Mouse (Mus musculus): ENCODE data around the gene Asgr1. TPM values are rescaled to one million over a fixed set of nuclear protein-coding genes. Genes with fewer than 3 reads are reported as not detected.

The Asgr1 gene
- polyA plus RNA-seq, 1 experiment = 4.0 TPM

GRCm38 (mm10) chr11:70038174-70038573 is 15.7 kb upstream of the Asgr1 start:
- Histone ChIP-seq H3K79me3 (ENCODE audit: low read depth) (no peaks in the 10 kb centered on the region), H3K27me3 (ENCODE audit: control insufficient read depth, insufficient read depth, insufficient read length) (no peaks in the 10 kb centered on the region), H3K36me3 (ENCODE audit: control insufficient read depth, insufficient read depth) (peaks cover 22% of the 10 kb centered on the region), H3K79me2 (ENCODE audit: control insufficient read depth, insufficient read depth) (no peaks in the 10 kb centered on the region), H3ac (ENCODE audit: control insufficient read depth, insufficient read length, low read depth) (no peak overlapping the region), H3K4me3 (ENCODE audit: insufficient read depth, poor library complexity, severe bottlenecking) (no peak overlapping the region)
- no peak for TF ChIP-seq USF1 (IDR thresholded peaks at IDR 0.05; ENCODE audit: low read depth)

- H3K79me3 ChIP-seq (ENCODE audit: low read depth) = no peaks in the 10 kb centered on the region
- H3K4me3 ChIP-seq (ENCODE audit: insufficient read depth, poor library complexity, severe bottlenecking) = no peak overlapping the region
- TF ChIP-seq MYOG (IDR thresholded peaks at IDR 0.05; ENCODE audit: control insufficient read depth, extremely low read depth, insufficient read length) = no peak
- no peak for TF ChIP-seq CEBPB (IDR thresholded peaks at IDR 0.05; ENCODE audit: low read depth)
- TF ChIP-seq USF1 (IDR thresholded peaks at IDR 0.05; ENCODE audit: low read depth) = no peak
- no peak for TF ChIP-seq MYOD1 (IDR thresholded peaks at IDR 0.05; ENCODE audit: control insufficient read depth, insufficient read length, low read depth)
- TF ChIP-seq CTCF (IDR thresholded peaks at IDR 0.05; ENCODE audit: control insufficient read depth, insufficient read depth, insufficient read length) = no peak
- TF ChIP-seq MAX (IDR thresholded peaks at IDR 0.05) = no peak
- no peak for TF ChIP-seq FOSL1 (IDR thresholded peaks at IDR 0.05; ENCODE audit: insufficient read depth, low read length, poor library complexity, severe bottlenecking)
- no peaks in the 10 kb centered on the region for H3K27me3 ChIP-seq (ENCODE audit: control insufficient read depth, insufficient read depth, insufficient read length)
- no peak overlapping the region for H3ac ChIP-seq (ENCODE audit: control insufficient read depth, insufficient read length, low read depth)
- no peaks in the 10 kb centered on the region for H3K79me2 ChIP-seq (ENCODE audit: control insufficient read depth, insufficient read depth)
- peaks cover 31% of the 10 kb centered on the region for H3K36me3 ChIP-seq (ENCODE audit: control insufficient read depth, insufficient read depth)
Observed at GRCm38 (mm10) chr11:70039631-70040030, 14.3 kb upstream of the Asgr1 start.

- no peak for TF ChIP-seq MYOG (IDR thresholded peaks at IDR 0.05; ENCODE audit: control insufficient read depth, extremely low read depth, insufficient read length)
- TF ChIP-seq FOSL1 (IDR thresholded peaks at IDR 0.05; ENCODE audit: insufficient read depth, low read length, poor library complexity, severe bottlenecking) = no peak
- TF ChIP-seq CEBPB (IDR thresholded peaks at IDR 0.05; ENCODE audit: low read depth) = no peak
- TF ChIP-seq MYOD1 (IDR thresholded peaks at IDR 0.05; ENCODE audit: control insufficient read depth, insufficient read length, low read depth) = no peak
- TF ChIP-seq CTCF (IDR thresholded peaks at IDR 0.05; ENCODE audit: control insufficient read depth, insufficient read depth, insufficient read length) = no peak
- TF ChIP-seq USF1 (IDR thresholded peaks at IDR 0.05; ENCODE audit: low read depth) = no peak
- TF ChIP-seq MAX (IDR thresholded peaks at IDR 0.05) = no peak
- H3K79me3 ChIP-seq (ENCODE audit: low read depth) = no peaks in the 10 kb centered on the region
- peaks cover 32% of the 10 kb centered on the region for H3K36me3 ChIP-seq (ENCODE audit: control insufficient read depth, insufficient read depth)
- no peaks in the 10 kb centered on the region for H3K79me2 ChIP-seq (ENCODE audit: control insufficient read depth, insufficient read depth)
- H3K27me3 ChIP-seq (ENCODE audit: control insufficient read depth, insufficient read depth, insufficient read length) = no peaks in the 10 kb centered on the region
- no peak overlapping the region for H3ac ChIP-seq (ENCODE audit: control insufficient read depth, insufficient read length, low read depth)
- no peak overlapping the region for H3K4me3 ChIP-seq (ENCODE audit: insufficient read depth, poor library complexity, severe bottlenecking)
Observed at GRCm38 (mm10) chr11:70040184-70040583, 13.7 kb upstream of the Asgr1 start.

- TF ChIP-seq MAX (IDR thresholded peaks at IDR 0.05) (no peak), CTCF (IDR thresholded peaks at IDR 0.05; ENCODE audit: control insufficient read depth, insufficient read depth, insufficient read length) (no peak), FOSL1 (IDR thresholded peaks at IDR 0.05; ENCODE audit: insufficient read depth, low read length, poor library complexity, severe bottlenecking) (no peak), MYOG (IDR thresholded peaks at IDR 0.05; ENCODE audit: control insufficient read depth, extremely low read depth, insufficient read length) (no peak), CEBPB (IDR thresholded peaks at IDR 0.05; ENCODE audit: low read depth) (no peak), USF1 (IDR thresholded peaks at IDR 0.05; ENCODE audit: low read depth) (no peak), MYOD1 (IDR thresholded peaks at IDR 0.05; ENCODE audit: control insufficient read depth, insufficient read length, low read depth) (no peak)
- H3K79me3 ChIP-seq (ENCODE audit: low read depth) = no peaks in the 10 kb centered on the region
- H3K27me3 ChIP-seq (ENCODE audit: control insufficient read depth, insufficient read depth, insufficient read length) = no peaks in the 10 kb centered on the region
- no peak overlapping the region for H3K4me3 ChIP-seq (ENCODE audit: insufficient read depth, poor library complexity, severe bottlenecking)
- no peaks in the 10 kb centered on the region for H3K79me2 ChIP-seq (ENCODE audit: control insufficient read depth, insufficient read depth)
- no peak overlapping the region for H3ac ChIP-seq (ENCODE audit: control insufficient read depth, insufficient read length, low read depth)
- peaks cover 32% of the 10 kb centered on the region for H3K36me3 ChIP-seq (ENCODE audit: control insufficient read depth, insufficient read depth)
Observed at GRCm38 (mm10) chr11:70042309-70043085, 11.4 kb upstream of the Asgr1 start.

- Histone ChIP-seq H3K79me3 (ENCODE audit: low read depth) (no peaks in the 10 kb centered on the region), H3K36me3 (ENCODE audit: control insufficient read depth, insufficient read depth) (peaks cover 32% of the 10 kb centered on the region), H3K79me2 (ENCODE audit: control insufficient read depth, insufficient read depth) (no peaks in the 10 kb centered on the region), H3K27me3 (ENCODE audit: control insufficient read depth, insufficient read depth, insufficient read length) (no peaks in the 10 kb centered on the region), H3K4me3 (ENCODE audit: insufficient read depth, poor library complexity, severe bottlenecking) (no peak overlapping the region), H3ac (ENCODE audit: control insufficient read depth, insufficient read length, low read depth) (no peak overlapping the region)
- TF ChIP-seq CTCF (IDR thresholded peaks at IDR 0.05; ENCODE audit: control insufficient read depth, insufficient read depth, insufficient read length) (no peak), MYOD1 (IDR thresholded peaks at IDR 0.05; ENCODE audit: control insufficient read depth, insufficient read length, low read depth) (no peak), MAX (IDR thresholded peaks at IDR 0.05) (no peak), USF1 (IDR thresholded peaks at IDR 0.05; ENCODE audit: low read depth) (no peak), FOSL1 (IDR thresholded peaks at IDR 0.05; ENCODE audit: insufficient read depth, low read length, poor library complexity, severe bottlenecking) (no peak), MYOG (IDR thresholded peaks at IDR 0.05; ENCODE audit: control insufficient read depth, extremely low read depth, insufficient read length) (no peak), CEBPB (IDR thresholded peaks at IDR 0.05; ENCODE audit: low read depth) (no peak)
Observed at GRCm38 (mm10) chr11:70043665-70044064, 10.2 kb upstream of the Asgr1 start.

- Histone ChIP-seq H3K36me3 (ENCODE audit: control insufficient read depth, insufficient read depth) (peaks cover 24% of the 10 kb centered on the region), H3K79me3 (ENCODE audit: low read depth) (no peaks in the 10 kb centered on the region), H3K4me3 (ENCODE audit: insufficient read depth, poor library complexity, severe bottlenecking) (no peak overlapping the region), H3ac (ENCODE audit: control insufficient read depth, insufficient read length, low read depth) (no peak overlapping the region), H3K79me2 (ENCODE audit: control insufficient read depth, insufficient read depth) (no peaks in the 10 kb centered on the region), H3K27me3 (ENCODE audit: control insufficient read depth, insufficient read depth, insufficient read length) (no peaks in the 10 kb centered on the region)
- no peak for TF ChIP-seq USF1 (IDR thresholded peaks at IDR 0.05; ENCODE audit: low read depth)
- no peak for TF ChIP-seq FOSL1 (IDR thresholded peaks at IDR 0.05; ENCODE audit: insufficient read depth, low read length, poor library complexity, severe bottlenecking)
- TF ChIP-seq CTCF (IDR thresholded peaks at IDR 0.05; ENCODE audit: control insufficient read depth, insufficient read depth, insufficient read length) = no peak
- no peak for TF ChIP-seq MAX (IDR thresholded peaks at IDR 0.05)
- TF ChIP-seq CEBPB (IDR thresholded peaks at IDR 0.05; ENCODE audit: low read depth) = no peak
- no peak for TF ChIP-seq MYOG (IDR thresholded peaks at IDR 0.05; ENCODE audit: control insufficient read depth, extremely low read depth, insufficient read length)
- no peak for TF ChIP-seq MYOD1 (IDR thresholded peaks at IDR 0.05; ENCODE audit: control insufficient read depth, insufficient read length, low read depth)
Observed at GRCm38 (mm10) chr11:70045435-70045834, 8.4 kb upstream of the Asgr1 start.

Measured in C2C12 (cell line).